Mouse (Mus musculus) cortical plate, adult 2 months (tissue): Measurements from ENCODE around the gene Psmb3.

Source experiments
- CTCF ChIP-seq: fragments of 200-500 bp; IDR thresholded peaks from 2 replicates; pipeline ENCODE4 v1.5.1; 2011; ENCODE audit warnings: mild to moderate bottlenecking, control low read depth, low read length; ENCODE audit not compliant: insufficient read depth; ENCODE audit errors: extremely low read depth
- POLR2A ChIP-seq: fragments of 200-500 bp; IDR thresholded peaks from 2 replicates; pipeline ENCODE4 v1.6.1; 2011; ENCODE audit warnings: mild to moderate bottlenecking, low read length, control low read depth; ENCODE audit not compliant: insufficient read depth; ENCODE audit errors: extremely low read depth

DNA sequence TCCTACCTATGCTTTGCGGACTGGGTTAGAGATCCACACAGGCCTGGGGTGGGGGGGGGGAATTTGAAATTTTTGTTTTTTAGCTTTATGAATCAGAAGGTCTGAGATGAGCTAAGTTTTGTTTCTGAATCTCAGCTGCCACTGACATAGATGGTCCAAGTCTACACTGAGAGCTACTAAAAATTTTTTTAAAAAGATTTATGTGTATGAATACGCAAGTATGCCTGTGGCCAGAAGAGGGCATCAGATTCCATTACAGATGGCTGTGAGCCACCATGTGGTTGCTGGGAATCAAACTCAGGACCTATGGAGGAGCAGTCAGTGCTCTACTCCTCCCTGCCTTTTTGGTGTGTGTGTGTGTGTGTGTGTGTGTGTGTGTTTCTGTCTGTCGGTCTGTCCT, 11.2 kb downstream of the Psmb3 start:
- TF ChIP-seq POLR2A: no peak
- TF ChIP-seq CTCF: no peak
